Mouse (Mus musculus): Measurements from ENCODE around the gene Frmd4b. TPM values are rescaled to one million over a fixed set of nuclear protein-coding genes. Genes with fewer than 3 reads are reported as not detected.

Gene Frmd4b
- total and polyA plus RNA-seq, 3 experiments, result 7.3 to 18.1 (median 11.9) TPM

- no peak for DNase-seq
- no peak overlapping the region for H3K4me3 ChIP-seq
- H3K36me3 ChIP-seq (ENCODE audit: control insufficient read depth, insufficient read depth, low read length), result no peaks in the 10 kb centered on the region
- intact Hi-C loops (cut with DNase I), result no loop called here
- H3K4me1 ChIP-seq (ENCODE audit: control insufficient read depth, insufficient read depth, low read length), result peaks cover 3% of the 10 kb centered on the region
- H3K79me2 ChIP-seq (replicated peaks; ENCODE audit: control insufficient read depth, insufficient read depth, low read length), result no peaks in the 10 kb centered on the region
- H3K27ac ChIP-seq, result no peak overlapping the region
- TF ChIP-seq POLR2A (IDR thresholded peaks at IDR 0.05; ENCODE audit: insufficient read depth, low read depth, low read length), result no peak
- no peak for TF ChIP-seq CTCF (IDR thresholded peaks at IDR 0.05)
- TF ChIP-seq EP300 (IDR thresholded peaks at IDR 0.05; ENCODE audit: insufficient read depth, low read depth, low read length), result no peak
- no peak overlapping the region for H3K9ac ChIP-seq (ENCODE audit: low read depth, low read length)
- no peaks in the 10 kb centered on the region for H3K27me3 ChIP-seq (ENCODE audit: control insufficient read depth, insufficient read depth, low read length)
- WGBS, result 92% methylated on average over 3 of the region's 3 CpGs
Measured at GRCm38 (mm10) chr6:97317956-97318355, 299.4 kb downstream of the Frmd4b start.

- WGBS, result 71% methylated on average over 1 of the region's 1 CpGs
- intact Hi-C loops (cut with DNase I), result no loop called here
- H3K27me3 ChIP-seq (ENCODE audit: control insufficient read depth, insufficient read depth, low read length), result no peaks in the 10 kb centered on the region
- no peaks in the 10 kb centered on the region; the same call in 1 of the 2 replicates for H3K36me3 ChIP-seq (ENCODE audit: control insufficient read depth, insufficient read depth, low read length)
- H3K4me1 ChIP-seq (ENCODE audit: control insufficient read depth, insufficient read depth, low read length), result peaks cover 3% of the 10 kb centered on the region
- no peaks in the 10 kb centered on the region for H3K79me2 ChIP-seq (replicated peaks; ENCODE audit: control insufficient read depth, insufficient read depth, low read length)
- TF ChIP-seq CTCF (IDR thresholded peaks at IDR 0.05) (no peak), EP300 (IDR thresholded peaks at IDR 0.05; ENCODE audit: insufficient read depth, low read depth, low read length) (no peak), POLR2A (IDR thresholded peaks at IDR 0.05; ENCODE audit: insufficient read depth, low read depth, low read length) (no peak)
- no peak overlapping the region for H3K27ac ChIP-seq
- no peak overlapping the region for H3K4me3 ChIP-seq
- no peak for DNase-seq
- H3K9ac ChIP-seq (ENCODE audit: low read depth, low read length), result no peak overlapping the region
Measured at GRCm38 (mm10) chr6:97316716-97317115, 300.6 kb downstream of the Frmd4b start.

GRCm38 (mm10) chr6:97315311-97315710 lies 302.0 kb downstream of the Frmd4b start:
- DNase-seq, result no peak
- H3K27me3 ChIP-seq (ENCODE audit: control insufficient read depth, insufficient read depth, low read length), result no peaks in the 10 kb centered on the region
- H3K27ac ChIP-seq, result no peak overlapping the region
- no peaks in the 10 kb centered on the region; the same call in none of the 2 replicates for H3K36me3 ChIP-seq (ENCODE audit: control insufficient read depth, insufficient read depth, low read length)
- intact Hi-C loops (cut with DNase I), result no loop called here
- H3K4me1 ChIP-seq (ENCODE audit: control insufficient read depth, insufficient read depth, low read length), result no peaks in the 10 kb centered on the region
- no peaks in the 10 kb centered on the region for H3K79me2 ChIP-seq (replicated peaks; ENCODE audit: control insufficient read depth, insufficient read depth, low read length)
- H3K9ac ChIP-seq (ENCODE audit: low read depth, low read length), result no peak overlapping the region
- no peak for TF ChIP-seq CTCF (IDR thresholded peaks at IDR 0.05)
- TF ChIP-seq POLR2A (IDR thresholded peaks at IDR 0.05; ENCODE audit: insufficient read depth, low read depth, low read length), result no peak
- TF ChIP-seq EP300 (IDR thresholded peaks at IDR 0.05; ENCODE audit: insufficient read depth, low read depth, low read length), result no peak
- 49% methylated on average over 3 of the region's 3 CpGs for WGBS
- H3K4me3 ChIP-seq, result no peak overlapping the region

- TF ChIP-seq POLR2A (IDR thresholded peaks at IDR 0.05; ENCODE audit: insufficient read depth, low read depth, low read length), result no peak
- no peak for TF ChIP-seq CTCF (IDR thresholded peaks at IDR 0.05)
- TF ChIP-seq EP300 (IDR thresholded peaks at IDR 0.05; ENCODE audit: insufficient read depth, low read depth, low read length), result no peak
- no peaks in the 10 kb centered on the region; the same call in none of the 2 replicates for H3K36me3 ChIP-seq (ENCODE audit: control insufficient read depth, insufficient read depth, low read length)
- DNase-seq, result no peak
- intact Hi-C loops (cut with DNase I), result loop anchor here (5.0 kb wide), 2 partner anchors 35 kb away; no protein-coding TSS in a partner anchor
- WGBS, result 9% methylated on average over 3 of the region's 3 CpGs
- H3K9ac ChIP-seq (ENCODE audit: low read depth, low read length), result peak overlapping the region; percentile 29; the same call in 1 of the 2 replicates
- H3K27ac ChIP-seq, result peak overlapping the region; percentile 79
- no peaks in the 10 kb centered on the region for H3K4me1 ChIP-seq (ENCODE audit: control insufficient read depth, insufficient read depth, low read length)
- no peaks in the 10 kb centered on the region for H3K27me3 ChIP-seq (ENCODE audit: control insufficient read depth, insufficient read depth, low read length)
- peak overlapping the region; percentile 70 for H3K4me3 ChIP-seq
- H3K79me2 ChIP-seq (replicated peaks; ENCODE audit: control insufficient read depth, insufficient read depth, low read length), result no peaks in the 10 kb centered on the region
Measured at GRCm38 (mm10) chr6:97312545-97312939, 304.8 kb downstream of the Frmd4b start.

GRCm38 (mm10) chr6:97311599-97312544 lies 305.5 kb downstream of the Frmd4b start:
- Histone ChIP-seq H3K79me2 (replicated peaks; ENCODE audit: control insufficient read depth, insufficient read depth, low read length) (no peaks in the 10 kb centered on the region), H3K4me3 (peak overlapping the region; percentile 70), H3K36me3 (ENCODE audit: control insufficient read depth, insufficient read depth, low read length) (peaks cover 3% of the 10 kb centered on the region), H3K4me1 (ENCODE audit: control insufficient read depth, insufficient read depth, low read length) (no peaks in the 10 kb centered on the region), H3K27me3 (ENCODE audit: control insufficient read depth, insufficient read depth, low read length) (no peaks in the 10 kb centered on the region), H3K27ac (peak overlapping the region; percentile 79), H3K9ac (ENCODE audit: low read depth, low read length) (peak overlapping the region; percentile 57)
- peak; percentile 70 for DNase-seq
- WGBS, result 5% methylated on average over 33 of the region's 33 CpGs
- TF ChIP-seq POLR2A (IDR thresholded peaks at IDR 0.05; ENCODE audit: insufficient read depth, low read depth, low read length) (no peak; the same call in 1 of the 2 replicates), EP300 (IDR thresholded peaks at IDR 0.05; ENCODE audit: insufficient read depth, low read depth, low read length) (0 out of 2 replicates have a peak, but pooled peaks have one; percentile 24), CTCF (IDR thresholded peaks at IDR 0.05) (no peak)
- intact Hi-C loops (cut with DNase I), result loop anchor here (5.0 kb wide), 2 partner anchors 35 kb away; no protein-coding TSS in a partner anchor
